Mouse (Mus musculus) liver, postnatal 0 days (tissue): ENCODE data around the gene Olfr843. TPM values are rescaled to one million over a fixed set of nuclear protein-coding genes. Genes with fewer than 3 reads are reported as not detected.

ENCODE experiments used
- ATAC-seq: fragments of 200-750 bp; cut with Nextera tagmentation; 2 replicates; pipeline ENCODE4 v1.8.0; 2017; ENCODE audit warnings: mild to moderate bottlenecking, moderate library complexity
- DNase-seq: peaks from one replicate; pipeline ENCODE4 v3.0.0-alpha.2; 2016
- H3K27ac ChIP-seq: fragments of 300-500 bp; sonication (generic); 2 replicates; pipeline ENCODE4 v1.5.1; 2014; ENCODE audit warnings: antibody characterized with exemption, moderate library complexity, mild to moderate bottlenecking, low read depth
- H3K27me3 ChIP-seq: fragments of 300-500 bp; sonication (generic); 2 replicates; pipeline ENCODE4 v1.6.1; 2014; ENCODE audit warnings: low read length, control low read depth, mixed read lengths; ENCODE audit not compliant: insufficient read depth
- H3K36me3 ChIP-seq: fragments of 300-500 bp; sonication (generic); replicated peaks from 2 replicates; pipeline ENCODE4 v1.6.1; 2014; ENCODE audit warnings: mild to moderate bottlenecking, control low read depth, low read length, moderate library complexity, mixed read lengths; ENCODE audit not compliant: insufficient read depth
- H3K4me1 ChIP-seq: fragments of 300-500 bp; sonication (generic); 2 replicates; pipeline ENCODE4 v1.6.1; 2014; ENCODE audit warnings: antibody characterized with exemption, mild to moderate bottlenecking, control low read depth; ENCODE audit not compliant: insufficient read depth
- H3K4me2 ChIP-seq: fragments of 300-500 bp; sonication (generic); 2 replicates; pipeline ENCODE4 v1.6.1; 2014; ENCODE audit warnings: low read depth, mild to moderate bottlenecking, low read length, moderate library complexity, mixed read lengths
- H3K4me3 ChIP-seq: fragments of 300-500 bp; sonication (generic); 2 replicates; pipeline ENCODE4 v1.5.1; 2014; ENCODE audit warnings: low read depth, low read length
- H3K9ac ChIP-seq: fragments of 300-500 bp; sonication (generic); replicated peaks from 2 replicates; pipeline ENCODE4 v1.6.1; 2014; ENCODE audit warnings: mild to moderate bottlenecking, moderate library complexity
- H3K9me3 ChIP-seq: fragments of 300-500 bp; sonication (generic); 2 replicates; pipeline ENCODE4 v1.6.1; 2016; ENCODE audit warnings: mild to moderate bottlenecking, control low read depth, low read length, mixed read lengths
- CTCF ChIP-seq: sonication (generic); IDR thresholded peaks from 2 replicates; pipeline ENCODE4 v1.5.1; 2016; ENCODE audit warnings: antibody characterized with exemption, low read depth
- EP300 ChIP-seq: IDR thresholded peaks from 2 replicates; pipeline ENCODE4 v1.6.1; 2016; ENCODE audit warnings: antibody characterized with exemption, low read depth, mild to moderate bottlenecking
- WGBS: fragments of 180-500 bp; shearing (Covaris S2); extraction: QIAGEN DNeasy Blood & Tissue Kit; methylation state at CpG from one replicate; pipeline ENCODE4 v1.1.7; 2014; ENCODE audit not compliant: insufficient replicate concordance; 5-methylcytosine and 5-hydroxymethylcytosine counted together
- polyA plus RNA-seq: library from polyadenylated mRNA; unstranded; fragments of >200 nt; fragmentation: Nextera tagmentation; extraction: Ambion mirVana; gene quantifications from 2 replicates; pipeline ENCODE4 v1.2.1, GENCODE M21; 2015

Gene Olfr843
- polyA plus RNA-seq = not detected in 2 replicates

GRCm38 (mm10) chr9:19251887-19252286 lies at the start of gene Olfr843:
Gene Olfr843 (minus strand): TSS chr9:19251987.
- Histone ChIP-seq H3K9ac (no peak within 1 kb of the TSS), H3K4me2 (no peak within 1 kb of the TSS), H3K27me3 (no peaks in the 10 kb centered on the region), H3K4me1 (no peaks in the 10 kb centered on the region), H3K27ac (no peak within 1 kb of the TSS), H3K36me3 (no peaks in the 10 kb centered on the region), H3K9me3 (no peaks in the 10 kb centered on the region), H3K4me3 (no peak within 1 kb of the TSS)
- DNase-seq (no peak), ATAC-seq (no peak)
- WGBS = 79% methylated on average over 2 of the region's 2 CpGs
- TF ChIP-seq EP300 (no peak), CTCF (no peak)

Other genes starting within 250 kb of the Olfr843 start
- gene Olfr835, start 219.3 kb downstream of the Olfr843 start, polyA plus RNA-seq = not detected in 2 replicates
- gene Olfr836, start 131.6 kb downstream of the Olfr843 start, polyA plus RNA-seq = not detected in 2 replicates
- not detected in 2 replicates for gene Olfr837, start 115.7 kb downstream of the Olfr843 start, polyA plus RNA-seq
- gene Olfr839-ps1, start 74.7 kb downstream of the Olfr843 start, polyA plus RNA-seq = not detected in 2 replicates
- gene Olfr844, start 64.4 kb upstream of the Olfr843 start, polyA plus RNA-seq = not detected in 2 replicates
- gene Olfr845, start 84.5 kb upstream of the Olfr843 start, polyA plus RNA-seq = not detected in 2 replicates
- not detected in 2 replicates for gene Olfr846, start 112.0 kb upstream of the Olfr843 start, polyA plus RNA-seq
- not detected in 2 replicates for gene Olfr847, start 126.7 kb upstream of the Olfr843 start, polyA plus RNA-seq
- gene Olfr849, start 188.3 kb upstream of the Olfr843 start, polyA plus RNA-seq = not detected in 2 replicates
- gene Olfr850, start 226.3 kb upstream of the Olfr843 start, polyA plus RNA-seq = not detected in 2 replicates
- not detected in 2 replicates for gene Olfr851, start 241.3 kb upstream of the Olfr843 start, polyA plus RNA-seq